ENCODE assay signal across 7 mouse cellular contexts in genomic region chr5:115347564-115347963, GRCm38 (mm10). TPM values are rescaled to one million over a fixed set of nuclear protein-coding genes. Genes with fewer than 3 reads are reported as not detected.
DNase-seq lines count a peak whose midpoint lies in the region; ATAC-seq and TF ChIP-seq lines count a peak whose summit lies in the region.

No protein-coding gene starts in this region.

- peak; percentile 55 for ATAC-seq in activated CD4-positive, CD25-positive, alpha-beta regulatory T cell, adult 4 months
- ATAC-seq in inflammation-experienced regulatory T-cells, adult 6 months, result peak; percentile 51
- peak; percentile 43; the same call in 1 of the 2 replicates for ATAC-seq in midbrain, embryonic 11.5 days (ENCODE audit: low FRiP score)

- H3K9me3 ChIP-seq in midbrain, embryonic 11.5 days (ENCODE audit: control insufficient read depth, low read length), result no peaks in the 10 kb centered on the region

- WGBS in midbrain, embryonic 11.5 days, result 6% methylated on average over 5 of the region's 5 CpGs

- DNase-seq in gastrocnemius, postnatal 10 days, result peak; percentile 80
- peak; percentile 82 for DNase-seq in left cerebral cortex, postnatal 4 days
- DNase-seq in midbrain, embryonic 11.5 days (ENCODE audit: low spot score, missing footprints), result peak; percentile 96
- DNase-seq in right cerebral cortex, postnatal 4 days, result peak; percentile 80

- H3K36me3 ChIP-seq in midbrain, embryonic 11.5 days (ENCODE audit: control insufficient read depth, insufficient read depth, low read length), result peaks cover 20% of the 10 kb centered on the region

- peak; percentile 66 for TF ChIP-seq CTCF in cortical plate, adult 2 months (IDR thresholded peaks at IDR 0.05; ENCODE audit: extremely low read depth, insufficient read depth, low read length)

- intact Hi-C loops in left cerebral cortex, postnatal 4 days (cut with DNase I), result no loop called here

- H3K4me3 ChIP-seq in cortical plate, adult 2 months (ENCODE audit: insufficient read depth, low read length), result peak overlapping the region; percentile 70
- peak overlapping the region; percentile 89 for H3K4me3 ChIP-seq in midbrain, embryonic 11.5 days (ENCODE audit: low read depth, low read length)

- no peak overlapping the region for H3K9ac ChIP-seq in midbrain, embryonic 11.5 days (ENCODE audit: low read length)

- no peaks in the 10 kb centered on the region for H3K27me3 ChIP-seq in midbrain, embryonic 11.5 days (ENCODE audit: control insufficient read depth, insufficient read depth, low read length)

- peak overlapping the region; percentile 85 for H3K4me2 ChIP-seq in midbrain, embryonic 11.5 days

- H3K4me1 ChIP-seq in cortical plate, adult 2 months (ENCODE audit: control insufficient read depth, insufficient read depth, low read length), result peaks cover 3% of the 10 kb centered on the region; the same call in 1 of the 2 replicates
- H3K4me1 ChIP-seq in midbrain, embryonic 11.5 days (ENCODE audit: control insufficient read depth, insufficient read depth, low read length), result peaks cover 14% of the 10 kb centered on the region

- H3K27ac ChIP-seq in cortical plate, adult 2 months (ENCODE audit: insufficient read depth, low read length), result no peak overlapping the region
- H3K27ac ChIP-seq in midbrain, embryonic 11.5 days (ENCODE audit: low read depth, low read length), result no peak overlapping the region

- no peak for TF ChIP-seq POLR2A in cortical plate, adult 2 months (IDR thresholded peaks at IDR 0.05; ENCODE audit: extremely low read depth, insufficient read depth, low read length)

RNA-seq across cellular contexts. Expression of gene Cox6a1, which starts 1.2 kb away (rescaled TPM):
- polyA plus RNA-seq in activated CD4-positive, CD25-positive, alpha-beta regulatory T cell, adult 4 months (2017; shearing (Covaris generic)), result 100 to 1,000 TPM; 589 to 624 TPM
- 2,613 and 2,894 TPM in 2 replicates for polyA plus RNA-seq in cortical plate, adult 2 months (2012; rRNA removed)
- 100 to 1,000 TPM; 164 to 166 TPM for total RNA-seq in gastrocnemius, postnatal 10 days (2021)
- polyA plus RNA-seq in inflammation-experienced regulatory T-cells, adult 6 months (2017; shearing (Covaris generic)), result 100 to 1,000 TPM; 550 to 644 (median 560) TPM
- 100 to 1,000 TPM; 489 to 518 TPM for total RNA-seq in left cerebral cortex, postnatal 4 days (2021)
- polyA plus RNA-seq in midbrain, embryonic 11.5 days (2014; fragmentation: Nextera tagmentation; extraction: Ambion mirVana), result 745 and 840 TPM in 2 replicates

RNA-seq across cellular contexts. Expression of gene Triap1, which starts 6.5 kb away (rescaled TPM):
- 10 to 100 TPM; 42.3 to 45.6 TPM for polyA plus RNA-seq in activated CD4-positive, CD25-positive, alpha-beta regulatory T cell, adult 4 months (2017; shearing (Covaris generic))
- 26.3 and 27.8 TPM in 2 replicates for polyA plus RNA-seq in cortical plate, adult 2 months (2012; rRNA removed)
- total RNA-seq in gastrocnemius, postnatal 10 days (2021), result 10 to 100 TPM; 15.8 to 15.9 TPM
- polyA plus RNA-seq in inflammation-experienced regulatory T-cells, adult 6 months (2017; shearing (Covaris generic)), result 10 to 100 TPM; 40.3 to 56.5 (median 51.5) TPM
- total RNA-seq in left cerebral cortex, postnatal 4 days (2021), result 10 to 100 TPM; 30.3 to 30.5 TPM
- polyA plus RNA-seq in midbrain, embryonic 11.5 days (2014; fragmentation: Nextera tagmentation; extraction: Ambion mirVana), result 57.7 and 64.7 TPM in 2 replicates

RNA-seq across cellular contexts. Expression of gene Gatc, which starts 6.6 kb away (rescaled TPM):
- polyA plus RNA-seq in activated CD4-positive, CD25-positive, alpha-beta regulatory T cell, adult 4 months (2017; shearing (Covaris generic)), result 10 to 100 TPM; 11.3 to 12.0 TPM
- polyA plus RNA-seq in cortical plate, adult 2 months (2012; rRNA removed), result 28.8 and 31.1 TPM in 2 replicates
- total RNA-seq in gastrocnemius, postnatal 10 days (2021), result 10 to 100 TPM; 19.7 to 21.2 TPM
- 10 to 100 TPM; 10.7 to 12.5 (median 11.3) TPM for polyA plus RNA-seq in inflammation-experienced regulatory T-cells, adult 6 months (2017; shearing (Covaris generic))
- total RNA-seq in left cerebral cortex, postnatal 4 days (2021), result 10 to 100 TPM; 29.6 to 29.7 TPM
- 43.5 and 46.8 TPM in 2 replicates for polyA plus RNA-seq in midbrain, embryonic 11.5 days (2014; fragmentation: Nextera tagmentation; extraction: Ambion mirVana)

RNA-seq across cellular contexts. Expression of gene Srsf9, which starts 20.6 kb away (rescaled TPM):
- 10 to 100 TPM; 17.9 to 23.8 TPM for polyA plus RNA-seq in activated CD4-positive, CD25-positive, alpha-beta regulatory T cell, adult 4 months (2017; shearing (Covaris generic))
- polyA plus RNA-seq in cortical plate, adult 2 months (2012; rRNA removed), result 53.5 and 61.0 TPM in 2 replicates
- total RNA-seq in gastrocnemius, postnatal 10 days (2021), result 10 to 100 TPM; 21.3 to 24.1 TPM
- polyA plus RNA-seq in inflammation-experienced regulatory T-cells, adult 6 months (2017; shearing (Covaris generic)), result 10 to 100 TPM; 15.7 to 26.8 (median 26.5) TPM
- total RNA-seq in left cerebral cortex, postnatal 4 days (2021), result 10 to 100 TPM; 58.7 to 59.4 TPM
- polyA plus RNA-seq in midbrain, embryonic 11.5 days (2014; fragmentation: Nextera tagmentation; extraction: Ambion mirVana), result 362 and 376 TPM in 2 replicates

RNA-seq across cellular contexts. Expression of gene Dynll1, which starts 46.8 kb away (rescaled TPM):
- polyA plus RNA-seq in activated CD4-positive, CD25-positive, alpha-beta regulatory T cell, adult 4 months (2017; shearing (Covaris generic)), result 100 to 1,000 TPM; 459 to 496 TPM
- polyA plus RNA-seq in cortical plate, adult 2 months (2012; rRNA removed), result 753 and 867 TPM in 2 replicates
- total RNA-seq in gastrocnemius, postnatal 10 days (2021), result 100 to 1,000 TPM; 134 to 168 TPM
- 100 to 1,000 TPM; 360 to 571 (median 381) TPM for polyA plus RNA-seq in inflammation-experienced regulatory T-cells, adult 6 months (2017; shearing (Covaris generic))
- 100 to 1,000 TPM; 678 to 766 TPM for total RNA-seq in left cerebral cortex, postnatal 4 days (2021)
- 1,577 and 1,606 TPM in 2 replicates for polyA plus RNA-seq in midbrain, embryonic 11.5 days (2014; fragmentation: Nextera tagmentation; extraction: Ambion mirVana)
